Mouse (Mus musculus) heart, postnatal 25 days (tissue): ENCODE data around the gene Cox10. TPM values are rescaled to one million over a fixed set of nuclear protein-coding genes. Genes with fewer than 3 reads are reported as not detected.

Source experiments
- DNase-seq: peaks from one replicate; pipeline ENCODE4 v3.0.0; 2022; ENCODE audit warnings: low spot score
- intact Hi-C: fragments of 180-260 bp; cut with DNase I; formaldehyde crosslinking; loops from one replicate; pipeline ENCODE4 v1.15.1; 2025
- total RNA-seq, 2 experiments: library from RNA; stranded (reverse); gene quantifications; 2 replicates each; pipeline ENCODE4 v1.2.3; 2021

The Cox10 gene
- total RNA-seq, 2 experiments from 2014 or later: 71.3 to 75.1 TPM

- intact Hi-C loops: no loop called here
- no peak for DNase-seq
Observed at GRCm38 (mm10) chr11:64003484-64003883, 75.8 kb downstream of the Cox10 start.

GRCm38 (mm10) chr11:64002629-64003028 is 76.6 kb downstream of the Cox10 start:
- no peak for DNase-seq
- intact Hi-C loops: no loop called here

GRCm38 (mm10) chr11:64001111-64001510 is 78.2 kb downstream of the Cox10 start:
- DNase-seq: no peak
- intact Hi-C loops: no loop called here

- intact Hi-C loops: no loop called here
- no peak for DNase-seq
Observed at GRCm38 (mm10) chr11:64000200-64000794, 79.0 kb downstream of the Cox10 start.

- intact Hi-C loops: no loop called here
- DNase-seq: no peak
Observed at GRCm38 (mm10) chr11:63999431-63999830, 79.8 kb downstream of the Cox10 start.

GRCm38 (mm10) chr11:63991958-63992357 is 87.3 kb downstream of the Cox10 start:
- intact Hi-C loops: no loop called here
- DNase-seq: no peak

GRCm38 (mm10) chr11:63990759-63991158 is 88.5 kb downstream of the Cox10 start:
- intact Hi-C loops: no loop called here
- DNase-seq: no peak

- no peak for DNase-seq
- intact Hi-C loops: no loop called here
Observed at GRCm38 (mm10) chr11:63990311-63990710, 89.0 kb downstream of the Cox10 start.

GRCm38 (mm10) chr11:63988991-63989860 is 90.0 kb downstream of the Cox10 start:
- no peak for DNase-seq
- intact Hi-C loops: no loop called here

GRCm38 (mm10) chr11:63988031-63988665 is 91.1 kb downstream of the Cox10 start:
- intact Hi-C loops: no loop called here
- DNase-seq: no peak

GRCm38 (mm10) chr11:63986710-63987109 is 92.6 kb downstream of the Cox10 start:
- no peak for DNase-seq
- intact Hi-C loops: no loop called here

- intact Hi-C loops: no loop called here
- no peak for DNase-seq
Observed at GRCm38 (mm10) chr11:63985481-63985880, 93.8 kb downstream of the Cox10 start.

- intact Hi-C loops: no loop called here
- DNase-seq: no peak
Observed at GRCm38 (mm10) chr11:63984622-63985168, 94.6 kb downstream of the Cox10 start.

- DNase-seq: no peak
- intact Hi-C loops: no loop called here
Observed at GRCm38 (mm10) chr11:63977741-63978140, 101.5 kb downstream of the Cox10 start.

GRCm38 (mm10) chr11:63976775-63977174 is 102.5 kb downstream of the Cox10 start:
- intact Hi-C loops: no loop called here
- DNase-seq: no peak

GRCm38 (mm10) chr11:63975260-63975899 is 103.9 kb downstream of the Cox10 start:
- DNase-seq: no peak
- intact Hi-C loops: no loop called here

- DNase-seq: no peak
- intact Hi-C loops: no loop called here
Observed at GRCm38 (mm10) chr11:63973973-63974372, 105.3 kb downstream of the Cox10 start.

- no peak for DNase-seq
- intact Hi-C loops: no loop called here
Observed at GRCm38 (mm10) chr11:63971462-63971861, 107.8 kb downstream of the Cox10 start.

- intact Hi-C loops: no loop called here
- DNase-seq: no peak
Observed at GRCm38 (mm10) chr11:63970818-63971217, 108.5 kb downstream of the Cox10 start.

- DNase-seq: no peak
- intact Hi-C loops: no loop called here
Observed at GRCm38 (mm10) chr11:63969205-63969910, 109.9 kb downstream of the Cox10 start.
